Mouse (Mus musculus): ENCODE results near the gene Fam181a.

Fam181a gene

DNA sequence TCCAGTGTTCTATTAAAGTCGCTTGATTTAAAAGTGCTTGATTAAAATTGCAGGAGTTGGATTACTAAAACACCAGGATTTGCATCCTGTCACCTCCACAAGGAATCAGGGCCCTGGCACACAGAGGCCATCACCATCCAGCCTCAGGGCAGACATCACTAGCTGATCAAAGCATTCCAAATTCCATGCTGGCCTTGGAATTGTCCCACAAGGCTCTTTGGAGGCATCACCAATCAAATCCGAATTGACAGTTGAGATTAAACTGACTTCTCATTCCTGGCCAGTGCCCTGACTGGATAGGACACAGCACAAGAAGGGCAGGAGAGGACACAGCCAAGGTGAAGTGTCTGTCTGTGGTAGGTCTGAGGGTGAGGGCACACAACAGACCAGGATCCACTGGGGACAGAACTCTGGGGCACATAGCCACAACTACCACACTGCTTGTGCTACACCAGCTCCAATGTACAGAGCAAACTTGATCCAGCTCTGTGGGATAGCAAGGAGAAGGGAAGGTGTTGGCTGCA lies at the start of gene Fam181a:
Gene Fam181a, plus strand, starts transcription at position 232 of the 524 bp plus-strand sequence.
- DNase-seq (ENCODE audit: low read depth, low spot score), result no peak

GRCm38 (mm10) chr12:103262017-103262865 lies 48.5 kb upstream of the Fam181a start:
- DNase-seq (ENCODE audit: low read depth, low spot score), result peak; percentile 12

DNA sequence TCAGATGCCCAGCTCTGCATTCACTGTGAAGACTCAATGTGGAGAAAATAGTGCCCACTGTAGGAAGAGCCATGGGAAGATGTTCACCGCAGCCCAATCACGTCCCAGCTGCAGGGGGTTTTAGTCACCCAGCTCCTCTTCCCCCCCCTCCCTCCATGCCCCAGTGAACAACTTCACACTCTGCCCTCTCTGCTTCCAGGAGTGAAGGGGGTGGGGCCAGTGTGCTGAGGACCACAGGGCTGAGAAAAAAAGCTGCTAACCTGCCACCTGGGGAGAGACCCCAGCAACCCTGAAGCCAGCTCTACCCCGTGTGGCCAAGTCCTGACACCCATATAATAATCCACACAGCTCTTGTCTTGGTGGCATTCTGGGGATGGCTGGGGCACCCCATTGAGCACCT lies 44.2 kb upstream of the Fam181a start:
- no peak for DNase-seq (ENCODE audit: low read depth, low spot score)

GRCm38 (mm10) chr12:103272176-103272575 lies 38.6 kb upstream of the Fam181a start:
- DNase-seq (ENCODE audit: low read depth, low spot score), result no peak

GRCm38 (mm10) chr12:103273051-103273450 lies 37.7 kb upstream of the Fam181a start:
- DNase-seq (ENCODE audit: low read depth, low spot score), result no peak

GRCm38 (mm10) chr12:103273732-103274131 lies 37.0 kb upstream of the Fam181a start:
- DNase-seq (ENCODE audit: low read depth, low spot score), result no peak

GRCm38 (mm10) chr12:103276422-103276821 lies 34.4 kb upstream of the Fam181a start:
- DNase-seq (ENCODE audit: low read depth, low spot score), result no peak

DNA sequence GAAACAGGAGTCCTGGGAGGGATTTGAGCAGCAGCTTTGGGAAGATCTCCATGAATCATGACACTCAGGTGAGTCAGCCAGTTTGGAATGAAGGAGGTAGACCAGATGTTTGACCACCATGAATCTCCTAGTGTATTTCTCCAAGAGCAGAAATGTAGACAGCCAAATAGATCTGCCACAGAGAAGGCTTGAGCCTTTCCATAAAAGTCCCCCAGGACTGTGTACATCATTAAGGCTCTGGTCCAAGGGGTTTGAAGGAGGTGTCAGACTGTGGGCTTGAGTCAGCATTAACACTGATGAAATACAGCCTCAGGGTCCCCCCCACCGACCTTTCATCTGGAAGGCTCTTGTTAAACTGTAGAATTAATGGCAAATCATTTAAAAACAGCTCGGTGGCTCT lies 29.3 kb upstream of the Fam181a start:
- no peak for DNase-seq (ENCODE audit: low read depth, low spot score)

- no peak for DNase-seq (ENCODE audit: low read depth, low spot score)
Observed at GRCm38 (mm10) chr12:103281912-103282311, 28.9 kb upstream of the Fam181a start.

GRCm38 (mm10) chr12:103282936-103283335 lies 27.8 kb upstream of the Fam181a start:
- DNase-seq (ENCODE audit: low read depth, low spot score), result no peak

DNA sequence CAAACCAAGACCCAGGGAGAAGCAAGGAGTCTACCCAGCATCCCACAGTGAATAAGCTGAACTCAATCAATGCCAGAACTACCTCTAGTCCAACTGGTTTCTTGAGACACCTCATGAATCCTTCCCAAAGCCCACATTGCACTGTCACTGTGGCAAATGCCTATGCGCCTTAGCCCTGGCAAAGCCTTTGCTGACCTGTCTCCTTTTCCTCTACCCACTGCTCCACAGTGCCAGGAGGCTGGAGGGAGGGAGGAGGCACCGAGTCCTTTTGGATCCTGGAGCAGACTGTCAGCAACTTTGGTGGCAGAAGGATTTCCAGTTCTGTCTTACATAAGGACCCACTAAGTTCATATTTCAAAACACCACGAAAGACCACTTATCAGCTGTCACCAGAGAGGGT lies 27.4 kb upstream of the Fam181a start:
- no peak for DNase-seq (ENCODE audit: low read depth, low spot score)

GRCm38 (mm10) chr12:103287276-103287675 lies 23.5 kb upstream of the Fam181a start:
- DNase-seq (ENCODE audit: low read depth, low spot score), result no peak

DNA sequence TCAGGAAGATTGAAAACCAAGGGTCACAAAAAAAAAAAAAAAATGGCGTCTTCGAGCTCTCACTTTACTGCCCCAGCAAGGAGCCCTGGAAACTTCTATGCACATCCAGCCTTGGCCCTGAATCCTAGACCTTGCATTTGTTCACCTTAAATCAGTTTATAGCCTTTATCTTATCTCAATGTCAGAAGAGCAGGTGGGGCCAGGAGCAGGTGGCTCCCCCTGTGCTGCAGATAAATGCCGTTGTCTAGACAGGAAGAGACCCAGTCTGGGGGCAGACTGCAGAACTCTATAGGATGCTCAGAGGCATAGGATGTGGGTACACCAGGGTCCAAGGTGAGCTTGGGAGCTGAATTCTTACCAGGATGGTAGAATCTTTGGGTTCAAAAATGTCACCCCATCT lies 18.4 kb upstream of the Fam181a start:
- DNase-seq (ENCODE audit: low read depth, low spot score), result no peak

GRCm38 (mm10) chr12:103296292-103296691 lies 14.5 kb upstream of the Fam181a start:
- DNase-seq (ENCODE audit: low read depth, low spot score), result no peak

DNA sequence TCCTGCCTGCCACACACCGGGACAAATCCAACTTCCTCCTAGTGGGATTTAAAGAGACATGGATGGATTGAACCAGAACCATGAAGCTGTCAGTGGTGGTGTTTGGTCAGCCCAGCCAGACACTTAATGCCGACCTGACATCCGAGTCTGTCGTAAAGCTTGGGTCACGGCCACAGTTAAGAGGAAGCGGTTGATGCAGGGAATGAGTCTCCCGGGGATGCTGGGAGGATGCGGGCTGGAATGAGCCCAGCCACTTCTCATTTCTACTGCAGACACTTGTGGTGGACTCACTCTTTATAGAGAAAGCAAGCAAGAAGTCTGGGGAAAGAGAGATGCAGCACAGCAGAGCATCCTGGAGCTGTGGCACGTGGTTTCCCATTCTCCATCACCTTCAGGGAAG lies 10.3 kb upstream of the Fam181a start:
- no peak for DNase-seq (ENCODE audit: low read depth, low spot score)

- DNase-seq (ENCODE audit: low read depth, low spot score), result peak; percentile 50
Observed at GRCm38 (mm10) chr12:103301645-103302044, 9.1 kb upstream of the Fam181a start.

- DNase-seq (ENCODE audit: low read depth, low spot score), result no peak
Observed at GRCm38 (mm10) chr12:103302960-103303359, 7.8 kb upstream of the Fam181a start.

GRCm38 (mm10) chr12:103306224-103306623 lies 4.6 kb upstream of the Fam181a start:
- no peak for DNase-seq (ENCODE audit: low read depth, low spot score)

DNA sequence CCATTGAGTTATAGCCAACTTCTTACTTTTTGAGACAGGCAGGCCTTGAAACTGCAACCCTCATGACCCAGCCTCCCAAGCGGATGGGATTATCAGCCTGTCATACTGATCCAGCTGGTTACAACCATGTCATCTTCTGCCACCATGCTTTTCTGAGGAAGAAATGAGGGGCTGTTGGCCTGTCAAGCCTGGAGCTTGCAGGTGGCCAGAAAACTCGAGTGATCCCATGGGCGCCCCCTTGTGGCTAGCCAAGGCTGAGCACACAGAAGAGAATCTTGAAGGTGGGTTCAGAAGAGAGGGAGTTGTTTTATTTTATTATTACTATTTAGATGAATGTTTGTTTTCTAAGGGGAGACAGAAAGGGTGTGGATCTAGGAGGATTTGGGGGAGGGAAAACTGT lies 4.1 kb upstream of the Fam181a start:
- DNase-seq (ENCODE audit: low read depth, low spot score), result peak; percentile 44

DNA sequence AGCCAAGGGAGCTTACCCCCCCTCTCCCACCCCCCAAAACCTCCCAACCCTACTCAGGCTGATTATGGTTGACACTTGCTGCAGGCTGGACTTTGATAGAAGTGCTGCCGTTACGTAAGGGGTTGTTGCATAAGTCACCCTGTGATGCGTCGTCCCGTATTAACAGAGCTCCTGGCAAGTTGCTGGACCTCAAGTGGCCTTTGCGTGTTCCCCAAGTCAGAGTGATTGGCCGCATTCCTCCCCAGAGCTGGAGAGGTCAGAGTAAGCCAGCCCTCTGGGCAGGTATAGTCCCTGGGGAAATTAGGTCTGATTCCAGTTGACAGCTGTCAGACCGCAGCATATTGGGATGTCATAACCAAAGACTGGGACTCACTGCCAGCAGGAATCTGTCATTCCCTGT lies 1.1 kb downstream of the Fam181a start:
- DNase-seq (ENCODE audit: low read depth, low spot score), result no peak

GRCm38 (mm10) chr12:103313274-103313673 lies 2.5 kb downstream of the Fam181a start:
- no peak for DNase-seq (ENCODE audit: low read depth, low spot score)

GRCm38 (mm10) chr12:103313871-103314639 lies 3.3 kb downstream of the Fam181a start:
- DNase-seq (ENCODE audit: low read depth, low spot score), result no peak
